Mouse (Mus musculus): ENCODE data around the gene Trim16. TPM values are rescaled to one million over a fixed set of nuclear protein-coding genes. Genes with fewer than 3 reads are reported as not detected.

Trim16 gene
- polyA plus RNA-seq, 1 experiment from 2014 or later: 14.3 TPM

- 84% methylated on average over 5 of the region's 5 CpGs for WGBS
Observed at GRCm38 (mm10) chr11:62885323-62885722, 65.3 kb downstream of the Trim16 start.

GRCm38 (mm10) chr11:62890796-62891195 lies 70.8 kb downstream of the Trim16 start:
- Histone ChIP-seq H3K4me3 (ENCODE audit: low read depth, low read length) (no peak overlapping the region), H3K27ac (replicated peaks; ENCODE audit: low read depth, low read length) (no peak overlapping the region), H3K9ac (ENCODE audit: low read depth, low read length) (no peak overlapping the region), H3K27me3 (replicated peaks; ENCODE audit: control insufficient read depth, insufficient read depth, low read length) (no peaks in the 10 kb centered on the region), H3K4me1 (ENCODE audit: control insufficient read depth, insufficient read depth, low read length) (no peaks in the 10 kb centered on the region), H3K4me2 (ENCODE audit: low read depth, low read length) (no peak overlapping the region), H3K36me3 (ENCODE audit: control insufficient read depth, insufficient read depth, low read length) (peaks cover 79% of the 10 kb centered on the region), H3K9me3 (ENCODE audit: control insufficient read depth, low read length) (no peaks in the 10 kb centered on the region)
- DNase-seq (ENCODE audit: low spot score) (no peak), ATAC-seq (ENCODE audit: low read depth) (no peak)
- WGBS: 71% methylated on average over 4 of the region's 4 CpGs

More at GRCm38 (mm10) chr11:62885323-62885722, 65.3 kb downstream of the Trim16 start:
- Histone ChIP-seq H3K4me3 (ENCODE audit: low read depth, low read length) (no peak overlapping the region), H3K9me3 (ENCODE audit: control insufficient read depth, low read length) (no peaks in the 10 kb centered on the region), H3K9ac (ENCODE audit: low read depth, low read length) (no peak overlapping the region), H3K27ac (replicated peaks; ENCODE audit: low read depth, low read length) (no peak overlapping the region), H3K4me1 (ENCODE audit: control insufficient read depth, insufficient read depth, low read length) (peaks cover 5% of the 10 kb centered on the region; the same call in 1 of the 2 replicates), H3K27me3 (replicated peaks; ENCODE audit: control insufficient read depth, insufficient read depth, low read length) (no peaks in the 10 kb centered on the region), H3K4me2 (ENCODE audit: low read depth, low read length) (no peak overlapping the region), H3K36me3 (ENCODE audit: control insufficient read depth, insufficient read depth, low read length) (peaks cover 75% of the 10 kb centered on the region)
- DNase-seq (ENCODE audit: low spot score): no peak
- ATAC-seq (ENCODE audit: low read depth): no peak

DNA sequence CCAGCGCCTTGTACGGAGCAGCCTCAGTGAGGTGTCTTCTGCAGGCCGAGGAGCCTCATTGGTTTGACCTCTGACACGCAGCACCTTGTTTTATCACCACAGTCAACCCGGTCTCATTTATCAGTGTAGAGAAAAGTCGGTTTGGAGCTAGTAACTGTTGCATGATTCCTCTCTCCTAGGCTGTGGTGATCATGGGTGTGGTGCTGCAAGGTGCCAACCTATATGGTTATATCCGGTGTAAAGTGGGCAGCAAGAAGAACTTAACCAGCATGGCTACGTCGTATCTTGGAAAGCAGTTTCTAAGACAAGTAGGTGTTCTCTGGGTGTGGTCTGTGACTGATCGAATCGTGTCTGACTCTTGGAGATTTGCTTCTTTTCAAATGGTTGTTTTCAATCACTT lies 71.7 kb downstream of the Trim16 start:
- H3K36me3 ChIP-seq (ENCODE audit: control insufficient read depth, insufficient read depth, low read length): peaks cover 73% of the 10 kb centered on the region
- no peak overlapping the region for H3K27ac ChIP-seq (replicated peaks; ENCODE audit: low read depth, low read length)
- no peak overlapping the region for H3K9ac ChIP-seq (ENCODE audit: low read depth, low read length)
- no peaks in the 10 kb centered on the region for H3K27me3 ChIP-seq (replicated peaks; ENCODE audit: control insufficient read depth, insufficient read depth, low read length)
- WGBS: 91% methylated on average over 11 of the region's 11 CpGs
- H3K4me3 ChIP-seq (ENCODE audit: low read depth, low read length): no peak overlapping the region
- ATAC-seq (ENCODE audit: low read depth) (no peak), DNase-seq (ENCODE audit: low spot score) (no peak)
- H3K4me1 ChIP-seq (ENCODE audit: control insufficient read depth, insufficient read depth, low read length): no peaks in the 10 kb centered on the region
- H3K9me3 ChIP-seq (ENCODE audit: control insufficient read depth, low read length): no peaks in the 10 kb centered on the region
- no peak overlapping the region for H3K4me2 ChIP-seq (ENCODE audit: low read depth, low read length)

Other genes with a start within 250 kb of the Trim16 start
- 5.3 and 6.4 TPM in 2 replicates for gene Trpv2, start 245.7 kb upstream of the Trim16 start, polyA plus RNA-seq (2014; fragmentation: Nextera tagmentation; extraction: Ambion mirVana)
- gene Lrrc75a, start 171.7 kb upstream of the Trim16 start, polyA plus RNA-seq (2014; fragmentation: Nextera tagmentation; extraction: Ambion mirVana): 16.6 and 17.2 TPM in 2 replicates
- gene Mmgt2, start 171.6 kb upstream of the Trim16 start, polyA plus RNA-seq (2014; fragmentation: Nextera tagmentation; extraction: Ambion mirVana): 48.4 and 54.3 TPM in 2 replicates
- 7.7 and 7.8 TPM in 2 replicates for gene Zfp287, start 88.3 kb upstream of the Trim16 start, polyA plus RNA-seq (2014; fragmentation: Nextera tagmentation; extraction: Ambion mirVana)
- not detected in 2 replicates for gene Gm10428, start 67.1 kb upstream of the Trim16 start, polyA plus RNA-seq (2014; fragmentation: Nextera tagmentation; extraction: Ambion mirVana)
- 17.8 and 26.7 TPM in 2 replicates for gene Zfp286, start 30.8 kb upstream of the Trim16 start, polyA plus RNA-seq (2014; fragmentation: Nextera tagmentation; extraction: Ambion mirVana)
- 0.60 and 0.62 TPM in 2 replicates for gene Fbxw10, start 26.8 kb downstream of the Trim16 start, polyA plus RNA-seq (2014; fragmentation: Nextera tagmentation; extraction: Ambion mirVana)
- gene Tvp23b, start 59.2 kb downstream of the Trim16 start, polyA plus RNA-seq (2014; fragmentation: Nextera tagmentation; extraction: Ambion mirVana): 74.2 and 82.0 TPM in 2 replicates
- 0.58 TPM in 1 of 2 replicates, not detected in the other for gene Cdrt4, start 131.0 kb downstream of the Trim16 start, polyA plus RNA-seq (2014; fragmentation: Nextera tagmentation; extraction: Ambion mirVana)
- 0.10 TPM in 1 of 2 replicates, not detected in the other for gene Tekt3, start 241.4 kb downstream of the Trim16 start, polyA plus RNA-seq (2014; fragmentation: Nextera tagmentation; extraction: Ambion mirVana)